Mouse (Mus musculus) layer of hippocampus, adult 2 months (tissue): ENCODE results near the gene Pld4. TPM values are rescaled to one million over a fixed set of nuclear protein-coding genes. Genes with fewer than 3 reads are reported as not detected.

Source experiments
- DNase-seq, 2 experiments: peaks; one replicate each; pipeline ENCODE4 v3.0.0; 2022; ENCODE audit warnings: low spot score in 2 of 2
- H3K27ac ChIP-seq: fragments of 200-600 bp; 2 replicates; pipeline ENCODE4 v1.8.1; 2022
- H3K4me3 ChIP-seq: fragments of 200-600 bp; 2 replicates; pipeline ENCODE4 v1.8.1; 2022; ENCODE audit warnings: mild to moderate bottlenecking
- CTCF ChIP-seq: fragments of 200-600 bp; conservative IDR thresholded peaks from 2 replicates; pipeline ENCODE4 v1.8.1; 2022; ENCODE audit warnings: antibody characterized with exemption, mild to moderate bottlenecking, moderate library complexity
- total RNA-seq, 2 experiments: library from RNA; stranded (reverse); gene quantifications; 2 replicates each; pipeline ENCODE4 v1.2.3; 2021

Pld4 gene
- total RNA-seq, 2 experiments from 2014 or later: 8.6 to 9.7 TPM

GRCm38 (mm10) chr12:112744211-112744610, 16.2 kb upstream of the Pld4 start:
- no peak overlapping the region for H3K27ac ChIP-seq

DNA sequence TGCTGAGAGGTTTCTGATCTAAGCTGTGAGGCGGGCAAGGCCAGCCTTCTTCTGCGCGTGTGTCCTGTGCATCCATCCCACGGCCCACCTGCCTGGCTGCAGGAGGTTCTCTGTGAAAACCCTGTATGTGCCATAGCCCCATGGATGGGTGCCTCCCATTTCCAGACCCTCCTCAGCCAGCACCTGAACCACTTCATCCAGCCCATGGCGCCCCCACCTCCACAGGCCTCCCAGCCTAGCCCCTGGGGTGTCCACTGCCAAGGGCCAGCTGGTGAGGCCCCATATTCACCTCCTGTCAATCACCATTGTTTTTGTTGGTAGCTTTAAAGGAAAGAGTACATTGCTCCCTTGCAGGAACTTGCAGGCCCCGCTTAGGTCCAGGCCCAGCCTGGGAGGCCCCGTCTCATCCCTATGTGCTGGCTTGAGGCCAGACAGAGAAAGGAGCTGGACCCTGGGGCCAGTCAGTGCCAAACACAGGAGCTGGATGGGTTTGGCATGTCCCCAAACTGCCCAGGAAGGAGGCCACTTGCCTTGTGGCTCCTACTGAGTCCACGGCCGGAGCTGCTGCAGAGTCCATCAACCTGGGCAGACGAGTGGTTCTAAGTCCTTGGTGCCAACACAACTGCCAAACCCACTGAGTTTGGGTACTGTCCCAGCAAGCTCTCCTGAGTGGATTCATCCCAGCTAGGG, 15.4 kb upstream of the Pld4 start:
- H3K4me3 ChIP-seq: no peak overlapping the region
- DNase-seq: no peak
- TF ChIP-seq CTCF: no peak
- H3K27ac ChIP-seq: no peak overlapping the region

More at GRCm38 (mm10) chr12:112744211-112744610, 16.2 kb upstream of the Pld4 start:
- no peak for TF ChIP-seq CTCF
- no peak overlapping the region for H3K4me3 ChIP-seq
- DNase-seq: no peak

GRCm38 (mm10) chr12:112745716-112746115, 14.7 kb upstream of the Pld4 start:
- Histone ChIP-seq H3K27ac (no peak overlapping the region), H3K4me3 (no peak overlapping the region)
- no peak for TF ChIP-seq CTCF
- DNase-seq: no peak

GRCm38 (mm10) chr12:112746461-112746807, 14.0 kb upstream of the Pld4 start:
- H3K27ac ChIP-seq: no peak overlapping the region
- no peak for TF ChIP-seq CTCF
- no peak overlapping the region for H3K4me3 ChIP-seq
- no peak for DNase-seq

DNA sequence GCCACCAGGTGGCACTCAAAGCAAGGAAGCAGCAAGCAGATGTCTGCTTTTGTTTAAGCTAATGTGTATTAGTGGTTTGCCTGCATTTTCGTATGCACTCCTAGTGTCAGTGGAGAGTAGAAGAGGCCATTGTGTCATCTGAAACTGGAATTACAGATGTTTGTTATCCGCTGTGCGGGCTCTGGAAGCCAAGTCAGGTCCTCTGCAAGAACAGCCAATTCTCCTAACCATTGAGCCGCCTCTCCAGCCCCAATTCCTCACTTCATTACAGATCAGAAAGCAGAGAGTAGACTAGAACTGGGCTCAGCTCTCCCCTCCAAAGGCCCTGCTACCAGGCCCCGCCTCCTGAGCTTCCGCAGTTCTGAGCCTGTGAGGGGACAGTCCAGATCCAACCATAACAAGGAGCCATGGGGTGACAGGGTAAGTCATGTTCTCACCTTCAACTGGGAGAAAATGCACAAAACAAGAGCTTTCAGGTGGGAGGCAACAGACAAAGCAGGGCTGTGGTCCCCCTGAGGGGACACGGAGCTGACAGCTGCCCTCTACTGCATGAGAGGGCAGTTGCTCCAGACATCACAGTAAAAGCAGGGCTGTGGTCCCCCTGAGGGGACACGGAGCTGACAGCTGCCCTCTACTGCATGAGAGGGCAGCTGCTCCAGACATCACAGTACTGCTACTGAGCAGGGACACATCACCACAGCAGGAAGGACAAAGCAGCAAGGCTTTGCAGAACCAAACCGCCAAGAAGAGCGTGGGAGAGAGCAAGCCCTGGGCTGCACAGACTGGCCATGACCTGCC, 13.4 kb upstream of the Pld4 start:
- peak in 1 of 2 experiments; percentile 57 for DNase-seq
- Histone ChIP-seq H3K27ac (no peak overlapping the region), H3K4me3 (no peak overlapping the region)
- TF ChIP-seq CTCF: peak; percentile 85

DNA sequence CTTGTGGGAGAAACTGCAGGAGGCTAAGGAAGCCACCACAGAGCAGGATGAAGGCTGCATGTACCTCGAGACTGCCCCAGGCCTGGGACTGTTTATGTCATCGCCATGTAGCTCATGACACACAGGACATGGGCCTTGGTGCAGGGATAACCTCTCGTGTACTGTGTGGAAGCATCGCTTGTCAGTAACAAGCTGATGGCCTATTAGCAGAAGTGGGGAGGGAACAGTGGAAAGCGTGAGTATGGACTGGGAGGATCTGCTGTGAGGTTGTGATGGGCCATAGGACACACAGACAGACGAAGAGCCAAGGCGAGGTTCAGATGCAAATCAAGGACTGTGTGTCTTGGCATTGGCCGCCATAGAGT, 12.9 kb upstream of the Pld4 start:
- no peak for TF ChIP-seq CTCF
- no peak overlapping the region for H3K27ac ChIP-seq
- no peak for DNase-seq
- H3K4me3 ChIP-seq: no peak overlapping the region

DNA sequence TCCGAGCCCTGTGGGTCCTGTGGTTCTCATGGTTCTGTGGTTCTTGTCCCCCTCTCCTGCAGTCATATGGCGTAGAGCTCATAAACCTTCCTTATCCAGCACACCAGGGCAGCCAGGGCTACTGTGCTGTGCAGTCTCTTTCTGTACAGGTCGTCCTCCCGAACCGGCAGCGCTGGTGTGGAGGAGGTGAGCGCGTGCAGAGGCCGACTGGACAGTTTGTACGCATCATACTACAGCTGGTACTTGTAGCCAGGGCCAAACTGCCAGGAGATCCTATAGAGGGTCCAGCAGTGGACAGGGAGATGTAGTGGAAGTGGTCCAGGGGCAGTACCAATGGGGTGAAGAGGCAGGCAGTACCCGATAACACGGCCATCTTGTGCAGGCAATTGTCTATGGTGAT, 9.5 kb upstream of the Pld4 start:
- Histone ChIP-seq H3K4me3 (no peak overlapping the region), H3K27ac (no peak overlapping the region)
- DNase-seq: no peak
- no peak for TF ChIP-seq CTCF

DNA sequence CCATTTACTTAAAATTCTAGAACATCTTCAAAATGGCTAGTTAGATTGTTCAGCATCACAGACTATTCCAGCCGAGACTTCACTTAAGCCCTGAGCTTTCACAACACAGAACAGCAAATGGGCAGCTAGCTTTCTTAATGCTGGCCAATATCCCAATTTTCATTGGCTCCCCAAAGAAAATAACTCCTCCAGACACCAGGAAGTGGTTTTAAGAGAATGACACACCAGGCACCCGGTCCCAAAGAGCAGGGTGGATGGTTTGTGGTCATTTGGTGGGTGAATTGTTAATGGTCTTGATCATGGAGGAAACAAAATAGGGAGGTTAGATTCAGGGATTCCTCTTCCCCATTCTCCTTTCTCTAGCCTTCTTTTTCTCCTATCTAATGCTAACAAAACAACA, 8.1 kb upstream of the Pld4 start:
- Histone ChIP-seq H3K27ac (no peak overlapping the region), H3K4me3 (no peak overlapping the region)
- no peak for TF ChIP-seq CTCF
- DNase-seq: no peak

- DNase-seq: no peak
- TF ChIP-seq CTCF: no peak
- Histone ChIP-seq H3K27ac (no peak overlapping the region), H3K4me3 (no peak overlapping the region)
These were observed 4.6 kb upstream of the Pld4 start for GRCm38 (mm10) chr12:112755900-112756299.

DNA sequence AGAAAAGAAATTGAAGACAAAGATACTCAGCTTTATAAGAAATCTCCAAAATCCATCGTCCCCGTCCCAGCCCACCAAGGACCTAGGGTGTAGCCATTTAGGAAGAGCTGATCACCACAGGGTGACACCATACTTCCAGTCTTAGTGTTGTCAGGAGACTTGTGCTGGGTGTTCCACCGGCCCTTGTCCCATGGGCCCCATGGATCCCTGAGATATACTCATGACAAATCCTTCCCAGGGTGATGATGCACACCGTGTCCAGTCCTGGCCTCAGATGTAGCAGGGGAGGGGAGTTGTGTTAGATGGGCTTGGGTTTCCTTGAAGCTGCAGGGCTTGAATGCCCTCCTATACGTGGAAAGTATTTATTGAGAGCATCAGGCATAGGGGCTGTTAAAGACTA, 2.6 kb upstream of the Pld4 start:
- H3K4me3 ChIP-seq: no peak overlapping the region
- no peak overlapping the region for H3K27ac ChIP-seq
- DNase-seq: no peak
- TF ChIP-seq CTCF: no peak

DNA sequence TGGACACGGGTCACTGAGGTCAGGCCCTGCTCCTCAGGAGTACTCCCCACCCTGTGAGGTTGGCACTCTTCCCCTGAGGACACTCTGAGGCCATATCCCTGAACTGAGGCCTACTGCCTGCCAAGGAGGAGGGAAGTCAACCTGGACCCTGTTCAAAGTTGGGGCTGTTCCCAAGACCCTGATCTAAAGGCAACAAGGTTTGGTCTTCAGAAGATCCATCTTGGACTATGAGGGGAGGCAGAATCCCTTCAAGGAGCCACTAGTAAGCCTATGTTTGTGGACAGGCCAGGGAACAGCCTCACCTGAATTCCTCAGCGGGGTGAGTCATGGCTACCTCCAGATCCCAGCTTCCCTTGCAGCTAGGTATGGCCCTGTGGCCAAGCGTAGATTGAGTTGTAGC, 984 bp upstream of the Pld4 start:
- H3K4me3 ChIP-seq: no peak overlapping the region
- no peak for TF ChIP-seq CTCF
- no peak for DNase-seq

GRCm38 (mm10) chr12:112761411-112761810, 956 bp downstream of the Pld4 start:
- TF ChIP-seq CTCF: no peak
- H3K4me3 ChIP-seq: no peak overlapping the region; the same call in 1 of the 2 replicates
- peak overlapping the region; percentile 46; the same call in 1 of the 2 replicates for H3K27ac ChIP-seq
- DNase-seq: no peak

More for the DNA sequence above, 984 bp upstream of the Pld4 start:
- H3K27ac ChIP-seq: no peak overlapping the region

- no peak for DNase-seq
- no peak for TF ChIP-seq CTCF
These were observed 1.6 kb downstream of the Pld4 start for GRCm38 (mm10) chr12:112762018-112762417.

GRCm38 (mm10) chr12:112763176-112763575, 2.7 kb downstream of the Pld4 start:
- no peak for TF ChIP-seq CTCF
- Histone ChIP-seq H3K4me3 (no peak overlapping the region), H3K27ac (no peak overlapping the region)
- no peak for DNase-seq

More at GRCm38 (mm10) chr12:112762018-112762417, 1.6 kb downstream of the Pld4 start:
- peak overlapping the region; percentile 46; the same call in 1 of the 2 replicates for H3K27ac ChIP-seq
- no peak overlapping the region for H3K4me3 ChIP-seq
